Mouse (Mus musculus): Measurements from ENCODE around the gene Gins2. TPM values are rescaled to one million over a fixed set of nuclear protein-coding genes. Genes with fewer than 3 reads are reported as not detected.

The Gins2 gene
- polyA plus RNA-seq, 1 experiment = 11.2 TPM

DNA sequence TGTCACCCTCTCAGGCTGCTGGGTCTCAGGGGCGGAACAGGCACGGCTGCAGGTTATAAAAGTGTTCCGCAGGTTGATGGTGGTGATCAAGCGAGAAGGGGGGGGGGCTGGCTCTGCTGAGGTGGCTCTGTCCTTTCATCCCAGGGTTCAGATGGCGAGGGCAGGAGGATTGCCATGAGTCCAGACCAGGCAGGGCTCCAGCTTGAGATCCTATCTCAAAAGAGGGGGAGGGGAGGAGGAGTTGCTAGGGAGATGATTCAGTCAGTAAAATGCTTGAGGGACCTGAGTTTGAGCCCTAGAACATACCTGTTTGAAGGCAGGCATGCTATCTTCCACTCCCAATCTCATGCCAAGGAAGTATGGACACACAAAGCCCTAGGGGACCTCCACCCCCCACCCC is 28.6 kb downstream of the Gins2 start:
- Histone ChIP-seq H3K4me2 (ENCODE audit: low read depth) (no peak overlapping the region), H3ac (ENCODE audit: control insufficient read depth, insufficient read length) (no peak overlapping the region), H3K4me3 (no peak overlapping the region), H3K27me3 (ENCODE audit: control insufficient read depth, insufficient read depth, insufficient read length) (no peaks in the 10 kb centered on the region), H3K79me2 (ENCODE audit: control insufficient read depth, insufficient read depth) (peaks cover 12% of the 10 kb centered on the region), H3K36me3 (ENCODE audit: control insufficient read depth, insufficient read depth) (no peaks in the 10 kb centered on the region)
- no peak for TF ChIP-seq MYOD1 (IDR thresholded peaks at IDR 0.05; ENCODE audit: control insufficient read depth in 1 of 3, insufficient read length in 2 of 3, low read depth in 2 of 3)
- TF ChIP-seq E2F4 (IDR thresholded peaks at IDR 0.05; ENCODE audit: insufficient read depth) = no peak
- no peak for TF ChIP-seq REST (IDR thresholded peaks at IDR 0.05; ENCODE audit: insufficient read depth, insufficient read length)
- TF ChIP-seq TCF3 (IDR thresholded peaks at IDR 0.05; ENCODE audit: insufficient read length, low read depth) = no peak
- no peak for TF ChIP-seq USF1 (IDR thresholded peaks at IDR 0.05; ENCODE audit: low read depth)
- TF ChIP-seq MAX (IDR thresholded peaks at IDR 0.05; ENCODE audit: low read depth) = no peak
- TF ChIP-seq POLR2AphosphoS2 (IDR thresholded peaks at IDR 0.05; ENCODE audit: insufficient read length, low read depth) = no peak

DNA sequence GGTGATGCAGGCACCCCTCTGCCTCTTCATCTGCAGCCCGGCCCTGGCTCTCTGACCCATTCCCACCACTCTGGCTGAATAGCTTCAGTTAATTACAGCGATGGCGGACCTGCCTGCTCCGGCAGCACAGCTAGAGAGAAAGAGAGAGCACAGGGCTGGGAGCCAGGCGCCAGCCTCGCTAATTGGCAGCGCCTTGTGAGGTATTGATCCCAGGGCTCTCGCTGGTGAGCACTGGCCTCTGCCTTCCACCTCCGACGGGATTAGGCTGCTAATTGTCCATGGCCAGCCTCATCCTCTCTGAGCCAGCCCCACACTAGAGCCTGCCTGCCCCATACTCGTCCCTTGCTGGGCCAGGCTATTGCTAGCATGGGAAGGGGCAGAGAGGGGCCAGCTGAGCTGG is 29.4 kb downstream of the Gins2 start:
- Histone ChIP-seq H3K79me2 (ENCODE audit: control insufficient read depth, insufficient read depth) (peaks cover 12% of the 10 kb centered on the region), H3K36me3 (ENCODE audit: control insufficient read depth, insufficient read depth) (no peaks in the 10 kb centered on the region), H3K4me3 (no peak overlapping the region), H3K27me3 (ENCODE audit: control insufficient read depth, insufficient read depth, insufficient read length) (no peaks in the 10 kb centered on the region), H3ac (ENCODE audit: control insufficient read depth, insufficient read length) (no peak overlapping the region), H3K4me2 (ENCODE audit: low read depth) (no peak overlapping the region)
- TF ChIP-seq MYOD1 (IDR thresholded peaks at IDR 0.05; ENCODE audit: control insufficient read depth in 1 of 3, insufficient read length in 2 of 3, low read depth in 2 of 3) = no peak
- no peak for TF ChIP-seq MYOG (IDR thresholded peaks at IDR 0.05; ENCODE audit: control insufficient read depth in 1 of 3, insufficient read depth in 1 of 3, insufficient read length in 2 of 3, low read depth in 2 of 3)
- no peak for TF ChIP-seq USF1 (IDR thresholded peaks at IDR 0.05; ENCODE audit: low read depth)
- no peak for TF ChIP-seq REST (IDR thresholded peaks at IDR 0.05; ENCODE audit: insufficient read depth, insufficient read length)
- TF ChIP-seq E2F4 (IDR thresholded peaks at IDR 0.05; ENCODE audit: insufficient read depth) = no peak

DNA sequence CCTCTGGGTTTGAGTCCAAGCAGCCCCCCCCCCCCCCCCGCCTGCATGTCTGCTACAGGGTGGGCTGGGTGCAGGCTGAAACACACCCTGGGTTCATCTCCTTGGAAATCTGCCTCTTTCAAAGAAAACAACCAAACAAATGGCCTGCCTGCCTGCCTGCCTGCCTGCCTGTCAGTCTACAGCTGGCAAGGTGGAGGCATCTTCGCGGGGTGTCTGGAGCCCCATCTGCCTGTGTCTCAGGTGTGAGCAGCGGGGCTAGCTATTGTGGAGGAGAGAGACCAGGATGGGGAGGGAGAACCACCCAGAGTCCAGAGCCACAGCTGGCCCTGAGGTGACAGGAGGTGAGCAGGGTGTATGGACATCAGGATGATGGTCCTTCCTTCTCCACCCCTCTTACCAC is 30.9 kb downstream of the Gins2 start:
- TF ChIP-seq REST (IDR thresholded peaks at IDR 0.05; ENCODE audit: insufficient read depth, insufficient read length) = no peak
- no peak for TF ChIP-seq USF1 (IDR thresholded peaks at IDR 0.05; ENCODE audit: low read depth)
- no peak for TF ChIP-seq E2F4 (IDR thresholded peaks at IDR 0.05; ENCODE audit: insufficient read depth)
- TF ChIP-seq POLR2AphosphoS2 (IDR thresholded peaks at IDR 0.05; ENCODE audit: insufficient read length, low read depth) = no peak
- TF ChIP-seq MAX (IDR thresholded peaks at IDR 0.05; ENCODE audit: low read depth) = no peak
- no peak for TF ChIP-seq TCF12 (IDR thresholded peaks at IDR 0.05; ENCODE audit: insufficient read depth, poor library complexity, severe bottlenecking)
- Histone ChIP-seq H3K36me3 (ENCODE audit: control insufficient read depth, insufficient read depth) (no peaks in the 10 kb centered on the region), H3ac (ENCODE audit: control insufficient read depth, insufficient read length) (no peak overlapping the region), H3K4me3 (no peak overlapping the region), H3K27me3 (ENCODE audit: control insufficient read depth, insufficient read depth, insufficient read length) (no peaks in the 10 kb centered on the region), H3K79me2 (ENCODE audit: control insufficient read depth, insufficient read depth) (peaks cover 12% of the 10 kb centered on the region), H3K4me2 (ENCODE audit: low read depth) (no peak overlapping the region)

DNA sequence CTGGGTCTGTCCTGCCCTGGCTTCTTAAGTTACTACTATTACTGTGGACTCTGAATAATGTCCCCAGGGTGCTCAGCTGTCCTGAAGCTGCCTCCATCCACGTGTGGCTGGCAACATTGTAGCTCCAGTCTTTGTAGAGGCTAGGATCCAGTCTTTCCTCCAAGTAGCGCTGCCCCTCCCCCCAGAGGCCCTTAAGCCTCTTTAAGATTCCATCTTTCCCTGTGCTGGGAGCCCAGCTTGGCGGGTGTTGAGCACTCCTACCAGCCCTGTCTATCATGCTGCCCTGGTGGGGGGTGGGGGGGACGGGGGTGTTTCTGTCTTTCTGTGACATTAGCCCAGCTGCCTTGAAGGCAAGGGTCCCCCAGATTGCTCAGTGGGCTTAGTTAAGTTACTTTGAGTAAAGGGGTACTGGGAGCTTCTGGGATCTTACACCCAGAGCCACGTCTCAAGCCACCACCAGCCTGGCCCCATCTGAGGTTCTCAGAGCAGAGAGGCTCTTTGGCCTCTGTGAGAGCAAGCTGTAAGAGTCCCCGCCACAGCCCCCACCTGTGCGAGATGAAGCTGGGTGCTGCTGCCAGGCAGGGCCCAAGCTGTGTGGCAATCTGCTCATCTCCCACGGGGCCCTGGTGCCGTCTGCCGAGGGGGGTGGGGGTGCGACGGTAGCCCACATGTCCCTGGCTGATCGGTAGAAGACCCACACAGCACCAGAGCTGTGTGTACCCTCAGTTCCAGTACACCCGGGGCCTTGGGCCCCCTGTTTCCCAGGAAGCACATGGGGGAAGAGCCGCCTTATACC is 31.7 kb downstream of the Gins2 start:
- Histone ChIP-seq H3K79me2 (ENCODE audit: control insufficient read depth, insufficient read depth) (peaks cover 19% of the 10 kb centered on the region), H3ac (ENCODE audit: control insufficient read depth, insufficient read length) (no peak overlapping the region), H3K4me3 (no peak overlapping the region), H3K36me3 (ENCODE audit: control insufficient read depth, insufficient read depth) (no peaks in the 10 kb centered on the region), H3K4me2 (ENCODE audit: low read depth) (no peak overlapping the region), H3K27me3 (ENCODE audit: control insufficient read depth, insufficient read depth, insufficient read length) (no peaks in the 10 kb centered on the region)
- no peak for TF ChIP-seq MYOD1 (IDR thresholded peaks at IDR 0.05; ENCODE audit: control insufficient read depth in 1 of 3, insufficient read length in 2 of 3, low read depth in 2 of 3)
- TF ChIP-seq E2F4 (IDR thresholded peaks at IDR 0.05; ENCODE audit: insufficient read depth) = no peak
- no peak for TF ChIP-seq TCF12 (IDR thresholded peaks at IDR 0.05; ENCODE audit: insufficient read depth, poor library complexity, severe bottlenecking)
- no peak for TF ChIP-seq MAX (IDR thresholded peaks at IDR 0.05; ENCODE audit: low read depth)
- no peak for TF ChIP-seq SRF (IDR thresholded peaks at IDR 0.05; ENCODE audit: control insufficient read depth, insufficient read length, low read depth)
- TF ChIP-seq POLR2A (IDR thresholded peaks at IDR 0.05; ENCODE audit: insufficient read length, low read depth) = no peak
- TF ChIP-seq TCF3 (IDR thresholded peaks at IDR 0.05; ENCODE audit: insufficient read length, low read depth) = no peak
- TF ChIP-seq CEBPB (IDR thresholded peaks at IDR 0.05; ENCODE audit: insufficient read depth, poor library complexity, severe bottlenecking) = no peak
- no peak for TF ChIP-seq REST (IDR thresholded peaks at IDR 0.05; ENCODE audit: insufficient read depth, insufficient read length)
- no peak for TF ChIP-seq POLR2AphosphoS2 (IDR thresholded peaks at IDR 0.05; ENCODE audit: insufficient read length, low read depth)
- no peak for TF ChIP-seq MYOG (IDR thresholded peaks at IDR 0.05; ENCODE audit: control insufficient read depth in 1 of 3, insufficient read depth in 1 of 3, insufficient read length in 2 of 3, low read depth in 2 of 3)
- TF ChIP-seq USF1 (IDR thresholded peaks at IDR 0.05; ENCODE audit: low read depth) = no peak

DNA sequence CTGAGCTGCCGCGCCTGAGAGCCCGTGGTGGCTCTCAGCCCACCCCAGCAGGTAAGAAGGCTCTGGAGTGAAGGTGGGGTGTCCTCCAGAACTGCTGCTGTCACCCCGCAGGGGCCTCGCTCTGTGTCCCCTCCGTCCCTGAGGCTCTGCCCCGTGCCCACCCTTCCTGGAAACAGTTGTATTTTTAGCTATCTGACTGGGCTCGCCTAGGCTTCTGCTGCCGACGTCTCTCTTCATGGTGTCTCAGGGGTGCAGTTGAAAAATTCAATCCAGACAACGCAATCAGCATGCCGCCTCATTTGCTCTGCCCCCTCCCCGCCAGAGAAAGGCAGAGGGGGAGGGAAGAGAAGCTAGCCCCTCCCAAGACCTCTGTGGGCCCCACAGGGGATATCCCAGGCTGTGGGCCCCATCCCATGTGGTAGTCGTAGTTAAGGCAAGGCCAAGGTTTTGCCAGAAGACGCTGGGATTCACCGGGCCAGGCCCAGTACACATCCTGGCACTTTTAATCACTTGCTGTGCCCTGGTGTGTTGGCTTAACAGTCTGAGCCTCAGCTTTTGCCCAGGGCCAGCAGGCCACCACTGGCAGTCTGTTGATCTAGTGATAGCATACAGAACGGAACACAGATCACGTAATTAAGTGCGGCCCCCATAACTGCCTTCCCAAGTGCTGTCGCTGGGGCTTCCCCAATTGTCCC is 32.8 kb downstream of the Gins2 start:
- Histone ChIP-seq H3K4me3 (no peak overlapping the region), H3K79me2 (ENCODE audit: control insufficient read depth, insufficient read depth) (peaks cover 19% of the 10 kb centered on the region), H3K27me3 (ENCODE audit: control insufficient read depth, insufficient read depth, insufficient read length) (no peaks in the 10 kb centered on the region), H3K4me2 (ENCODE audit: low read depth) (no peak overlapping the region), H3ac (ENCODE audit: control insufficient read depth, insufficient read length) (no peak overlapping the region), H3K36me3 (ENCODE audit: control insufficient read depth, insufficient read depth) (no peaks in the 10 kb centered on the region)
- TF ChIP-seq MYOG (IDR thresholded peaks at IDR 0.05; ENCODE audit: control insufficient read depth in 1 of 3, insufficient read depth in 1 of 3, insufficient read length in 2 of 3, low read depth in 2 of 3) (no peak), CEBPB (IDR thresholded peaks at IDR 0.05; ENCODE audit: insufficient read depth, poor library complexity, severe bottlenecking) (no peak), USF1 (IDR thresholded peaks at IDR 0.05; ENCODE audit: low read depth) (no peak)
